Mouse (Mus musculus): ENCODE results near the gene Gm20605. TPM values are rescaled to one million over a fixed set of nuclear protein-coding genes. Genes with fewer than 3 reads are reported as not detected.

The Gm20605 gene
- polyA plus RNA-seq, 1 experiment from 2014 or later, result 11.6 TPM

DNA sequence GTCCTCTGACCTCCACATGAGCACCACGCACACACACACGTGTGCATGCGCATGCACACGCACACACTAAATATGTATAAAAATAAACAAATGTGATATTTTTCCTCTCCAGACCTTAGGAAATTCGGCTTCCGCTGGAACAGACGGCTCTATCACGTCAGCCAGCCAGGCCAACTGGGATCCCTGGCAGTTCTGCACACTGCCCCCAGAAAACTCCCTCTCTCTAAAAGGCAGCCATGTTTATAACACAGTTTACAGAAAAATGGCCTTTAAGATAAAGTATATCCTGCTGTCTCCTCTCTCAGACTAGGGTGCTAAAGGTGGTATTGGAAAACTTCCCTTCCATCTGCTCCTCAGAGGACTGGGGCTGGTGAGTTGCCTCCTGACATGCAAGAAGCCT, 48.9 kb downstream of the Gm20605 start:
- DNase-seq (ENCODE audit: low spot score) (no peak), ATAC-seq (no peak)
- no peaks in the 10 kb centered on the region for H3K36me3 ChIP-seq (ENCODE audit: insufficient read depth, low read length)
- no peaks in the 10 kb centered on the region for H3K9me3 ChIP-seq (ENCODE audit: low read length)
- H3K27me3 ChIP-seq (replicated peaks; ENCODE audit: insufficient read depth, low read length), result no peaks in the 10 kb centered on the region
- no peak overlapping the region for H3K27ac ChIP-seq (ENCODE audit: low read length)
- no peak overlapping the region for H3K4me3 ChIP-seq (ENCODE audit: low read depth, low read length)
- no peaks in the 10 kb centered on the region for H3K4me1 ChIP-seq (ENCODE audit: insufficient read depth, low read depth, low read length)
- H3K9ac ChIP-seq (replicated peaks; ENCODE audit: low read depth), result no peak overlapping the region
- no peak overlapping the region for H3K4me2 ChIP-seq (replicated peaks; ENCODE audit: low read depth, low read length)
- WGBS, result 87% methylated on average over 8 of the region's 8 CpGs
- no peak for TF ChIP-seq CTCF (IDR thresholded peaks at IDR 0.05)
- TF ChIP-seq EP300 (IDR thresholded peaks at IDR 0.05), result no peak

DNA sequence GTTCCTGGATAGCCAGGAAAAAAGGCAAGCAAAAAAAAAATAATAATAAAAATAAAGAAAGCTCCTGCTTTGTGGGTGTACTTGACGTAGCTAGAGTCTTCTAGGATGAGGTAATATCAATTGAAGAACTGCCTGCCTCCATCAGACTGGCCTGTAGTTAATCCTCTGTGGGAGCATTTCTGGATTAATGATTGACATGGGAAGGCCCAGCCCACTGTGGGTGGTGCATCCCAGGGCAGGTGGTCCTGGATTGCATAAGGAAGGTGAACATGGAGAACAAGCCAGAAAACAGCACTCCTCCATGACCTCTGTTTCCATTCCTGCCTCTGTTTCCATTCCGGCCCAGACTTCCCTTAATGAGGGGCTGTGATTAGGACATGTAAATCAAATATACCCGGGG, 49.8 kb downstream of the Gm20605 start:
- ATAC-seq (no peak), DNase-seq (ENCODE audit: low spot score) (no peak)
- Histone ChIP-seq H3K36me3 (ENCODE audit: insufficient read depth, low read length) (no peaks in the 10 kb centered on the region), H3K4me2 (replicated peaks; ENCODE audit: low read depth, low read length) (no peak overlapping the region), H3K27ac (ENCODE audit: low read length) (no peak overlapping the region), H3K9ac (replicated peaks; ENCODE audit: low read depth) (no peak overlapping the region), H3K4me1 (ENCODE audit: insufficient read depth, low read depth, low read length) (no peaks in the 10 kb centered on the region), H3K4me3 (ENCODE audit: low read depth, low read length) (no peak overlapping the region), H3K27me3 (replicated peaks; ENCODE audit: insufficient read depth, low read length) (no peaks in the 10 kb centered on the region), H3K9me3 (ENCODE audit: low read length) (no peaks in the 10 kb centered on the region)
- no peak for TF ChIP-seq EP300 (IDR thresholded peaks at IDR 0.05)
- TF ChIP-seq CTCF (IDR thresholded peaks at IDR 0.05), result no peak
- WGBS, result 75% methylated on average over 3 of the region's 3 CpGs

DNA sequence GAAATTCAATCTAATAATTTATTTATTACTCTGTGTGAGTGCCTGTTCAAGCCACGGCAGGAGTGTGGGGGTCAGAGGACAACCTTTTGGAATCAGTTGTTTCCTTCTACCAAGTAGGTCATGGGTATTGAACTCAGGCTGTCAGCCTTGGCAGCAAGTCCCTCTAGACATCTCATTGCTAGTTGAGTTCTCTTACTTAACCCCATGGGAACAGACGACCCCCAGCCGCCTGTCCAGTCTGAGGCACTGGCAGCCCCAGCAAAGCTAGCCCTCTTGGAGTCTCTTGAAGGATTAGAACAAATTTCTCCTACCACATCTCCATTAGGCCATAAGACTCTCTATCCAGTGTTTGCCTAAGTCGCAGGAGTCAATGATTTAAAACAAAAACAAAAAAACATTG, 50.8 kb downstream of the Gm20605 start:
- no peak overlapping the region for H3K4me2 ChIP-seq (replicated peaks; ENCODE audit: low read depth, low read length)
- no peak overlapping the region for H3K9ac ChIP-seq (replicated peaks; ENCODE audit: low read depth)
- no peaks in the 10 kb centered on the region for H3K27me3 ChIP-seq (replicated peaks; ENCODE audit: insufficient read depth, low read length)
- H3K9me3 ChIP-seq (ENCODE audit: low read length), result no peaks in the 10 kb centered on the region
- H3K4me3 ChIP-seq (ENCODE audit: low read depth, low read length), result no peak overlapping the region
- ATAC-seq (no peak), DNase-seq (ENCODE audit: low spot score) (no peak)
- no peaks in the 10 kb centered on the region for H3K4me1 ChIP-seq (ENCODE audit: insufficient read depth, low read depth, low read length)
- TF ChIP-seq EP300 (IDR thresholded peaks at IDR 0.05), result no peak
- no peak for TF ChIP-seq CTCF (IDR thresholded peaks at IDR 0.05)
- H3K36me3 ChIP-seq (ENCODE audit: insufficient read depth, low read length), result no peaks in the 10 kb centered on the region
- no peak overlapping the region for H3K27ac ChIP-seq (ENCODE audit: low read length)
- 68% methylated on average over 4 of the region's 4 CpGs for WGBS

GRCm38 (mm10) chr5:137682526-137682925, 53.6 kb downstream of the Gm20605 start:
- no peak for ATAC-seq
- Histone ChIP-seq H3K27ac (ENCODE audit: low read length) (no peak overlapping the region), H3K4me2 (replicated peaks; ENCODE audit: low read depth, low read length) (peak overlapping the region; percentile 97; the same call in 1 of the 2 replicates), H3K4me3 (ENCODE audit: low read depth, low read length) (no peak overlapping the region), H3K9me3 (ENCODE audit: low read length) (no peaks in the 10 kb centered on the region), H3K4me1 (ENCODE audit: insufficient read depth, low read depth, low read length) (no peaks in the 10 kb centered on the region), H3K9ac (replicated peaks; ENCODE audit: low read depth) (no peak overlapping the region), H3K27me3 (replicated peaks; ENCODE audit: insufficient read depth, low read length) (no peaks in the 10 kb centered on the region), H3K36me3 (ENCODE audit: insufficient read depth, low read length) (no peaks in the 10 kb centered on the region)
- no peak for DNase-seq (ENCODE audit: low spot score)
- 86% methylated on average over 6 of the region's 6 CpGs for whole genome bisulfite sequencing
- TF ChIP-seq CTCF (IDR thresholded peaks at IDR 0.05) (no peak), EP300 (IDR thresholded peaks at IDR 0.05) (no peak)

GRCm38 (mm10) chr5:137683388-137684293, 54.7 kb downstream of the Gm20605 start:
- peak overlapping the region; percentile 34; the same call in 1 of the 2 replicates for H3K9ac ChIP-seq (replicated peaks; ENCODE audit: low read depth)
- TF ChIP-seq CTCF (IDR thresholded peaks at IDR 0.05), result no peak
- TF ChIP-seq EP300 (IDR thresholded peaks at IDR 0.05), result no peak
- DNase-seq (ENCODE audit: low spot score), result peak; percentile 53
- H3K4me3 ChIP-seq (ENCODE audit: low read depth, low read length), result peak overlapping the region; percentile 65
- H3K9me3 ChIP-seq (ENCODE audit: low read length), result no peaks in the 10 kb centered on the region
- no peaks in the 10 kb centered on the region for H3K36me3 ChIP-seq (ENCODE audit: insufficient read depth, low read length)
- H3K27ac ChIP-seq (ENCODE audit: low read length), result peak overlapping the region; percentile 54
- peak overlapping the region; percentile 97 for H3K4me2 ChIP-seq (replicated peaks; ENCODE audit: low read depth, low read length)
- H3K27me3 ChIP-seq (replicated peaks; ENCODE audit: insufficient read depth, low read length), result no peaks in the 10 kb centered on the region
- peak; percentile 0; the same call in 1 of the 2 replicates for ATAC-seq
- 6% methylated on average over 27 of the region's 28 CpGs for WGBS
- no peaks in the 10 kb centered on the region for H3K4me1 ChIP-seq (ENCODE audit: insufficient read depth, low read depth, low read length)

GRCm38 (mm10) chr5:137684294-137685123, 55.5 kb downstream of the Gm20605 start, which contains the start of gene Agfg2:
Gene Agfg2, minus strand, starts transcription at chr5:137684726.
- no peaks in the 10 kb centered on the region for H3K36me3 ChIP-seq (ENCODE audit: insufficient read depth, low read length)
- H3K4me2 ChIP-seq (replicated peaks; ENCODE audit: low read depth, low read length), result peak within 1 kb of the TSS; percentile 97
- peak within 1 kb of the TSS; percentile 34; the same call in 1 of the 2 replicates for H3K9ac ChIP-seq (replicated peaks; ENCODE audit: low read depth)
- ATAC-seq (peak; percentile 99), DNase-seq (ENCODE audit: low spot score) (peak; percentile 100)
- H3K27me3 ChIP-seq (replicated peaks; ENCODE audit: insufficient read depth, low read length), result no peaks in the 10 kb centered on the region
- no peaks in the 10 kb centered on the region for H3K4me1 ChIP-seq (ENCODE audit: insufficient read depth, low read depth, low read length)
- H3K4me3 ChIP-seq (ENCODE audit: low read depth, low read length), result peak within 1 kb of the TSS; percentile 65
- TF ChIP-seq EP300 (IDR thresholded peaks at IDR 0.05), result no peak; the same call in 1 of the 2 replicates
- peak; percentile 49 for TF ChIP-seq CTCF (IDR thresholded peaks at IDR 0.05)
- H3K9me3 ChIP-seq (ENCODE audit: low read length), result no peaks in the 10 kb centered on the region
- H3K27ac ChIP-seq (ENCODE audit: low read length), result peak within 1 kb of the TSS; percentile 54
- WGBS, result under 1% methylated on average over 41 of the region's 62 CpGs
